Mouse (Mus musculus) hindbrain, embryonic 15.5 days (tissue): ENCODE measurements around the gene Ism1. TPM values are rescaled to one million over a fixed set of nuclear protein-coding genes. Genes with fewer than 3 reads are reported as not detected.

Source experiments
- ATAC-seq: fragments of 200-750 bp; cut with Nextera tagmentation; 2 replicates; pipeline ENCODE4 v1.8.0; 2017; ENCODE audit warnings: low read depth, moderate number of reproducible peaks, moderate TSS enrichment; ENCODE audit not compliant: low FRiP score
- H3K27ac ChIP-seq: fragments of 300-500 bp; sonication (generic); replicated peaks from 2 replicates; pipeline ENCODE4 v1.5.1; 2015; ENCODE audit warnings: mild to moderate bottlenecking, inconsistent platforms
- H3K27me3 ChIP-seq: fragments of 300-500 bp; sonication (generic); 2 replicates; pipeline ENCODE4 v1.6.1; 2015; ENCODE audit warnings: control low read depth, inconsistent platforms
- H3K36me3 ChIP-seq: fragments of 300-500 bp; sonication (generic); 2 replicates; pipeline ENCODE4 v1.6.1; 2015; ENCODE audit warnings: control low read depth, inconsistent platforms
- H3K4me1 ChIP-seq: fragments of 300-500 bp; sonication (generic); replicated peaks from 2 replicates; pipeline ENCODE4 v1.6.1; 2015; ENCODE audit warnings: control low read depth, inconsistent platforms
- H3K4me2 ChIP-seq: fragments of 300-500 bp; sonication (generic); 2 replicates; pipeline ENCODE4 v1.6.1; 2015; ENCODE audit warnings: moderate library complexity, mild to moderate bottlenecking, inconsistent platforms
- H3K4me3 ChIP-seq: fragments of 300-500 bp; sonication (generic); 2 replicates; pipeline ENCODE4 v1.5.1; 2015; ENCODE audit warnings: mild to moderate bottlenecking, inconsistent platforms
- H3K9ac ChIP-seq: fragments of 300-500 bp; sonication (generic); 2 replicates; pipeline ENCODE4 v1.6.1; 2015; ENCODE audit warnings: inconsistent platforms
- H3K9me3 ChIP-seq: fragments of 300-500 bp; sonication (generic); 2 replicates; pipeline ENCODE4 v1.6.1; 2016; ENCODE audit warnings: control low read depth, inconsistent platforms
- WGBS: fragments of 180-500 bp; shearing (Covaris S2); methylation state at CpG from one replicate; pipeline ENCODE4 v1.1.7; 2015; 5-methylcytosine and 5-hydroxymethylcytosine counted together
- polyA plus RNA-seq: library from polyadenylated mRNA; unstranded; fragments of >200 nt; fragmentation: Nextera tagmentation; extraction: Ambion mirVana; gene quantifications from 2 replicates; pipeline ENCODE4 v1.2.1, GENCODE M21; 2015

Ism1 gene
- polyA plus RNA-seq, 1 experiment from 2014 or later = 1.2 TPM

DNA sequence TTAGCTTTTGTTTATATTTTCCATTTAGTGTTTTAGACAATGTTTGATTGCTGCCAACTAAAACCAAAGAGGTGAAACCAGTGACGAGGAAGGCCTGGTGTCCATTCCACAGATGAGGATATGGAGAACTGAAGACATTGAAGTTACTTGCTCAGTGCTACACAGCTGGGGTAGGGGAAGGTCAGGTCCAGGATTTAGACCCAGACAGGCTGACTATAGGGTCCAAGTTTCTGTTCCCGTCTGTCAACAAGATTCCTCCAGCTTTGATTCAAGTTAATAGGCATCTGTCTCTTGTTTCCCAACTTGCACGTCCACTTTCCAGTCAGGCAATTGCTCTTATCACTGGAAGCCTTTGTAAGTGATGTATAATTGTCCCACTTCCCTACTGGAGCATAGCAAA lies 4.6 kb downstream of the Ism1 start:
- Histone ChIP-seq H3K4me2 (no peak overlapping the region), H3K36me3 (no peaks in the 10 kb centered on the region), H3K4me3 (no peak overlapping the region), H3K27me3 (0 out of 2 replicates have a peak, but pooled peaks cover 5% of the 10 kb centered on the region), H3K9me3 (no peaks in the 10 kb centered on the region), H3K9ac (no peak overlapping the region), H3K27ac (no peak overlapping the region), H3K4me1 (peaks cover 7% of the 10 kb centered on the region)
- ATAC-seq = no peak
- WGBS = 81% methylated on average over 3 of the region's 3 CpGs

GRCm38 (mm10) chr2:139689442-139690003 lies 11.5 kb downstream of the Ism1 start:
- 96% methylated on average over 1 of the region's 1 CpGs for WGBS
- H3K27ac ChIP-seq = no peak overlapping the region
- H3K4me2 ChIP-seq = no peak overlapping the region
- H3K4me1 ChIP-seq = no peaks in the 10 kb centered on the region
- H3K4me3 ChIP-seq = no peak overlapping the region
- H3K9ac ChIP-seq = no peak overlapping the region
- no peaks in the 10 kb centered on the region for H3K36me3 ChIP-seq
- ATAC-seq = no peak
- H3K9me3 ChIP-seq = no peaks in the 10 kb centered on the region
- no peaks in the 10 kb centered on the region for H3K27me3 ChIP-seq

- no peaks in the 10 kb centered on the region for H3K9me3 ChIP-seq
- no peak overlapping the region for H3K4me3 ChIP-seq
- no peak for ATAC-seq
- no peaks in the 10 kb centered on the region for H3K27me3 ChIP-seq
- no peaks in the 10 kb centered on the region for H3K36me3 ChIP-seq
- H3K9ac ChIP-seq = no peak overlapping the region
- 93% methylated on average over 3 of the region's 3 CpGs for WGBS
- no peak overlapping the region for H3K4me2 ChIP-seq
- H3K27ac ChIP-seq = no peak overlapping the region
- no peaks in the 10 kb centered on the region for H3K4me1 ChIP-seq
Measured at GRCm38 (mm10) chr2:139693521-139693920, 15.5 kb downstream of the Ism1 start.

- Histone ChIP-seq H3K4me3 (no peak overlapping the region), H3K27ac (no peak overlapping the region), H3K9me3 (no peaks in the 10 kb centered on the region), H3K27me3 (no peaks in the 10 kb centered on the region), H3K36me3 (no peaks in the 10 kb centered on the region), H3K9ac (no peak overlapping the region), H3K4me1 (no peaks in the 10 kb centered on the region), H3K4me2 (no peak overlapping the region)
- 63% methylated on average over 5 of the region's 5 CpGs for WGBS
- no peak for ATAC-seq
Measured at GRCm38 (mm10) chr2:139694638-139695037, 16.7 kb downstream of the Ism1 start.

GRCm38 (mm10) chr2:139696578-139696977 lies 18.6 kb downstream of the Ism1 start:
- Histone ChIP-seq H3K4me2 (no peak overlapping the region), H3K27me3 (no peaks in the 10 kb centered on the region), H3K27ac (no peak overlapping the region), H3K4me1 (no peaks in the 10 kb centered on the region), H3K9me3 (no peaks in the 10 kb centered on the region), H3K9ac (no peak overlapping the region), H3K36me3 (no peaks in the 10 kb centered on the region), H3K4me3 (no peak overlapping the region)
- WGBS = 43% methylated on average over 2 of the region's 2 CpGs
- ATAC-seq = no peak

DNA sequence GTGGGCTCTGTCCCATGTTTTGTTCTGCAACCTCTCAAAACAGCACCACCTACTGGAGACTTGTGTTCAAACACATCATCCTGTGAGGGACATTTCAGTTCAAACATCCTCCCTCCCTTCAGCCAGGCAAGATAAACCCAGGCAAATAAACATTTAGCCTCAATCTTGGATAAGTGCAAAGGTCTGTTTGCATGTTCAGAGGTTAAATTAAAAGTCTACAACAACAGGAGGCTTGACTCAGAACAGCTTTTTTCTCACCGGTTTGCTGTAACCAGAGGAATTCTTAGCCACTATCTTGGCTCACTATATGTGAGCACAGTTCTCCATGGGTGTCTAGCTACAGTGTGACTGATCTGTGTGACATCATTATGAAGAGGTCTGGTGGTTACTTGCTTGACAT lies 22.6 kb downstream of the Ism1 start:
- Histone ChIP-seq H3K4me3 (no peak overlapping the region), H3K4me2 (no peak overlapping the region), H3K9ac (no peak overlapping the region), H3K9me3 (no peaks in the 10 kb centered on the region), H3K27me3 (no peaks in the 10 kb centered on the region), H3K27ac (no peak overlapping the region), H3K4me1 (no peaks in the 10 kb centered on the region), H3K36me3 (no peaks in the 10 kb centered on the region)
- ATAC-seq = no peak
- WGBS = 98% methylated on average over 1 of the region's 1 CpGs

GRCm38 (mm10) chr2:139704951-139705350 lies 27.0 kb downstream of the Ism1 start:
- Histone ChIP-seq H3K36me3 (no peaks in the 10 kb centered on the region), H3K27ac (no peak overlapping the region), H3K9ac (no peak overlapping the region), H3K4me3 (no peak overlapping the region), H3K4me2 (no peak overlapping the region), H3K9me3 (no peaks in the 10 kb centered on the region), H3K27me3 (no peaks in the 10 kb centered on the region), H3K4me1 (no peaks in the 10 kb centered on the region)
- no peak for ATAC-seq
- 82% methylated on average over 3 of the region's 3 CpGs for WGBS

GRCm38 (mm10) chr2:139708194-139708899 lies 30.4 kb downstream of the Ism1 start:
- H3K9me3 ChIP-seq = no peaks in the 10 kb centered on the region
- 64% methylated on average over 6 of the region's 6 CpGs for WGBS
- no peak overlapping the region for H3K27ac ChIP-seq
- H3K4me1 ChIP-seq = no peaks in the 10 kb centered on the region
- ATAC-seq = no peak
- H3K36me3 ChIP-seq = no peaks in the 10 kb centered on the region
- no peak overlapping the region for H3K9ac ChIP-seq
- H3K4me2 ChIP-seq = no peak overlapping the region
- no peaks in the 10 kb centered on the region for H3K27me3 ChIP-seq
- no peak overlapping the region for H3K4me3 ChIP-seq

DNA sequence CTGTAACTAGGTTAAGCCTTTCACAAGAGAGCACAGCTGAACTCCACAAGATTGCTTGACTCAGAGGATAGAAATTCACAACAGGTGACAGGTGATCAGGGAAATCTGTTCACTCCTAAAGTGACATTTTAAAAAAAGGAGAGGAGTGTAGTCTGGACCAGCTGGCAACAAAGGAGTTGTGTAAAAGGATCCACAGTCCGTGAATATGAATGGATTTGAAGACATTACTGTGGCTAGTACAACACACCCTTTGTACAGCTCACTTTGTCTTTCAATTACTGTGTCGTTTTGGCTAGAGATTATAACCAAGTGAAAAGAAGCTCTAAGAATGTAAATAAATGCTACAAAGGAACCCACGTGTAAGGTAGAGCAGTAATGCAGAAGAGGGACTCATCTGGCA lies 33.7 kb downstream of the Ism1 start:
- 34% methylated on average over 3 of the region's 3 CpGs for WGBS
- Histone ChIP-seq H3K4me1 (no peaks in the 10 kb centered on the region), H3K36me3 (no peaks in the 10 kb centered on the region), H3K4me3 (no peak overlapping the region), H3K27me3 (no peaks in the 10 kb centered on the region), H3K4me2 (no peak overlapping the region), H3K27ac (no peak overlapping the region), H3K9ac (no peak overlapping the region), H3K9me3 (no peaks in the 10 kb centered on the region)
- no peak for ATAC-seq

DNA sequence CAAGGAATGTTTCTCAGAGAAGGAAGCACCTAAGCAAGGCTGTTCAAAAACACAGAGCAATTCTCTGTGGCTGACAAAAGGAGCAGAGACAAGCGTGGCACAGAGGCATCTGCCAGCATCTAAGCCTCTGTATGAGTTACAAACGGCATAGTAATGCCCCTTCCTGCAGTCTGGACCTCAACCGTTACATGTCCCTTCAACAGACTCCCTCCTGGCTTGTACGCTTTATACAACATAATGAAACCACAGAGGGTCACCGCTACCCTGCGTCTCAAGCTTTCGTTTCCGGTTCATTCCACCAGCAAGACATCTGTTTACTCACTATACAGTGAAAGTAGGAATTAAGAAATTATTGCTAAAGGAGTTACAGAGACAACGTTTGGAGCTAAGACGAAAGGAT lies 34.1 kb downstream of the Ism1 start:
- H3K9ac ChIP-seq = no peak overlapping the region
- H3K36me3 ChIP-seq = no peaks in the 10 kb centered on the region
- no peaks in the 10 kb centered on the region for H3K4me1 ChIP-seq
- 64% methylated on average over 10 of the region's 10 CpGs for WGBS
- ATAC-seq = no peak
- H3K27me3 ChIP-seq = no peaks in the 10 kb centered on the region
- H3K4me2 ChIP-seq = no peak overlapping the region
- H3K9me3 ChIP-seq = no peaks in the 10 kb centered on the region
- no peak overlapping the region for H3K4me3 ChIP-seq
- no peak overlapping the region for H3K27ac ChIP-seq

DNA sequence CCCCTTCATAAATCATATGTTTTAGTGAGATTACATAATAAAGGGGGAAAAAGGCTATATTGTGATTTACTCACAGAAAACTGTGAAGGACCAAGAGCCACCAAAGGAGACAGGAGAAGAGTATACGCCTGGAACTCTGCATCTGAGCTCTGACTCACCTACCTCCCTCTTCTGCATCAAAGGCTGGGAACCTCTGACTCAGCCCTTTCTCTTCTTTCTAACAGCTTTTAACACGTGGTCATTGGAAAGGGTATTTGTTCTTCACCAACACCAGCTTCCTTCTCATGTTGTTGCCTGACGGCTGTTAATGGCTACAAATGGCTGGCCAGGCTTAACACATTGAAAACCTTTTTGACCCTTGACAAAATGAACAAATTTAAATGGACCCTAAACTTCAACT lies 36.2 kb downstream of the Ism1 start:
- H3K4me1 ChIP-seq = no peaks in the 10 kb centered on the region
- H3K9ac ChIP-seq = no peak overlapping the region
- no peak overlapping the region for H3K27ac ChIP-seq
- ATAC-seq = no peak
- H3K27me3 ChIP-seq = no peaks in the 10 kb centered on the region
- 84% methylated on average over 3 of the region's 3 CpGs for WGBS
- H3K9me3 ChIP-seq = no peaks in the 10 kb centered on the region
- no peak overlapping the region for H3K4me3 ChIP-seq
- H3K4me2 ChIP-seq = no peak overlapping the region
- no peaks in the 10 kb centered on the region for H3K36me3 ChIP-seq

GRCm38 (mm10) chr2:139717772-139718171 lies 39.8 kb downstream of the Ism1 start:
- no peaks in the 10 kb centered on the region for H3K36me3 ChIP-seq
- no peak overlapping the region for H3K4me3 ChIP-seq
- WGBS = 83% methylated on average over 1 of the region's 1 CpGs
- no peaks in the 10 kb centered on the region for H3K27me3 ChIP-seq
- no peaks in the 10 kb centered on the region for H3K4me1 ChIP-seq
- H3K27ac ChIP-seq = no peak overlapping the region
- no peak overlapping the region for H3K4me2 ChIP-seq
- no peaks in the 10 kb centered on the region for H3K9me3 ChIP-seq
- no peak for ATAC-seq
- no peak overlapping the region for H3K9ac ChIP-seq

- H3K4me1 ChIP-seq = no peaks in the 10 kb centered on the region; the same call in 1 of the 2 replicates
- no peak overlapping the region for H3K27ac ChIP-seq
- H3K36me3 ChIP-seq = no peaks in the 10 kb centered on the region
- H3K9ac ChIP-seq = no peak overlapping the region
- no peak overlapping the region for H3K4me2 ChIP-seq
- 0% methylated on average over 1 of the region's 1 CpGs for WGBS
- ATAC-seq = no peak
- no peaks in the 10 kb centered on the region for H3K27me3 ChIP-seq
- H3K4me3 ChIP-seq = no peak overlapping the region
- H3K9me3 ChIP-seq = no peaks in the 10 kb centered on the region
Measured at GRCm38 (mm10) chr2:139722700-139723099, 44.7 kb downstream of the Ism1 start.
